Mouse (Mus musculus) liver, embryonic 14.5 days (tissue): ENCODE measurements around the gene Dimt1. TPM values are rescaled to one million over a fixed set of nuclear protein-coding genes. Genes with fewer than 3 reads are reported as not detected.
"Not testable (repeated sequence)": the region's sequence is repeated elsewhere in the genome, so short reads cannot be mapped to it uniquely, and the experiment has no call there.

Experiments
- ATAC-seq: fragments of 200-750 bp; cut with Nextera tagmentation; 2 replicates; pipeline ENCODE4 v1.8.0; 2017; ENCODE audit warnings: moderate number of reproducible peaks, mild to moderate bottlenecking, moderate library complexity; ENCODE audit not compliant: insufficient read depth
- DNase-seq, 3 experiments: peaks; one replicate each; pipeline ENCODE4 v3.0.0-alpha.2; 2012 to 2013; ENCODE audit warnings: low read depth in 3 of 3, low spot score in 3 of 3
- H3K27ac ChIP-seq: fragments of 300-500 bp; sonication (generic); 2 replicates; pipeline ENCODE4 v1.5.1; 2014; ENCODE audit warnings: moderate library complexity, mild to moderate bottlenecking, control low read depth, inconsistent platforms
- H3K27me3 ChIP-seq: fragments of 300-500 bp; sonication (generic); 2 replicates; pipeline ENCODE4 v1.6.1; 2014; ENCODE audit warnings: mild to moderate bottlenecking, low read length, moderate library complexity; ENCODE audit not compliant: control insufficient read depth, insufficient read depth
- H3K36me3 ChIP-seq: fragments of 300-500 bp; sonication (generic); replicated peaks from 2 replicates; pipeline ENCODE4 v1.6.1; 2014; ENCODE audit warnings: low read depth; ENCODE audit not compliant: control insufficient read depth, insufficient read depth
- H3K4me1 ChIP-seq, 2 experiments: fragments of 200-500 bp in 1 of 2; fragments of 300-500 bp in 1 of 2; sonication (generic) in 1 of 2; replicated peaks; 2 replicates each; pipeline ENCODE4 v1.6.1; 2012 to 2014; ENCODE audit warnings: antibody characterized with exemption in 1 of 2, inconsistent platforms in 1 of 2, low read length in 1 of 2; ENCODE audit not compliant: control insufficient read depth in 2 of 2, insufficient read depth in 2 of 2
- H3K4me2 ChIP-seq: fragments of 300-500 bp; sonication (generic); 2 replicates; pipeline ENCODE4 v1.6.1; 2014; ENCODE audit warnings: low read depth, mild to moderate bottlenecking, control low read depth, moderate library complexity
- H3K4me3 ChIP-seq, 2 experiments: fragments of 200-500 bp in 1 of 2; fragments of 300-500 bp in 1 of 2; sonication (generic) in 1 of 2; 2 replicates each; pipeline ENCODE4 v1.5.1; 2012 to 2014; ENCODE audit warnings: low read depth in 2 of 2, low read length in 2 of 2, mild to moderate bottlenecking in 2 of 2, control low read depth in 1 of 2, inconsistent platforms in 1 of 2, moderate library complexity in 1 of 2; ENCODE audit not compliant: insufficient read depth in 1 of 2
- H3K9ac ChIP-seq: fragments of 300-500 bp; sonication (generic); replicated peaks from 2 replicates; pipeline ENCODE4 v1.6.1; 2014; ENCODE audit warnings: mild to moderate bottlenecking, control low read depth, moderate library complexity
- H3K9me3 ChIP-seq: fragments of 300-500 bp; sonication (generic); 2 replicates; pipeline ENCODE4 v1.6.1; 2016; ENCODE audit warnings: low read length, mixed read lengths; ENCODE audit not compliant: control insufficient read depth
- CTCF ChIP-seq: IDR thresholded peaks from 2 replicates; pipeline ENCODE4 v1.5.1; 2016; ENCODE audit warnings: antibody characterized with exemption, low read depth, control low read depth
- EP300 ChIP-seq: IDR thresholded peaks from 2 replicates; pipeline ENCODE4 v1.6.1; 2016; ENCODE audit warnings: antibody characterized with exemption, low read depth
- WGBS: fragments of 180-500 bp; shearing (Covaris S2); extraction: QIAGEN DNeasy Blood & Tissue Kit; methylation state at CpG from one replicate; pipeline ENCODE4 v1.1.7; 2014; ENCODE audit not compliant: insufficient replicate concordance; 5-methylcytosine and 5-hydroxymethylcytosine counted together
- polyA plus RNA-seq, 2 experiments: library from polyadenylated mRNA; depleted of rRNA in 1 of 2; stranded (reverse) in 1 of 2; unstranded in 1 of 2; fragments of >200 nt; fragmentation: Nextera tagmentation in 1 of 2; extraction: Ambion mirVana in 1 of 2; gene quantifications; 2 replicates each; pipeline versions ENCODE4 v1.2.1 to v1.2.3; 2012 to 2014

The Dimt1 gene
- polyA plus RNA-seq, 2 experiments: 9.2 to 19.5 TPM

DNA sequence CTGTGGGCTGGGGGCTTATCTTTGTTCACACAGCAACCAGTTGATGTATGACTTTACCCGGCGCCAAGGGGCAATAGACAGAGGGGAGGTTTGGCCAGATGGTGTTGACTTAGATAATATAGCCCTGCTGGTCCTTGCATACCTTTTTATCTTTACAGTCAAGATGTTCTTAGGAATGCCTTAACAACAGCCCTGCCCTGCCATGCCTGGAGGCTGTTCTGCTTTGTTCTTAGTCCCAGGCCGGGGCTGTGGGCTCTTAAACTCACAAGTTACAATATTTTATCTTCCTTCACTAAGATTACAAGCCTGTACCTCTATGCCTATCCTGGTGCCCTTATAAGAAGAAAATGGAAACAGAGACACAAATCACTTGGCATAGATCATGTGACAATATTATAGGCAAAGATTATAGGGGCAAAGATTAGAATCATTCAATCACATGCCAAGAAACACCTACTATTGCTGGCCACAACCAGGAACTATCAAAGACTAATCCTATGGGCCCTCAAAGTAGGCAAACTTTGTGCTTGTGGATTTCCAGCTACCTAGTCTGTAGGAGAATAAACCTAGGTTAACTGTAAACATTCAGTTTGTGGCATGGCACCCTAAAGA is 33.7 kb upstream of the Dimt1 start:
- Histone ChIP-seq H3K4me3 (no peak overlapping the region), H3K9me3 (no peaks in the 10 kb centered on the region), H3K27me3 (no peaks in the 10 kb centered on the region), H3K36me3 (peaks cover 17% of the 10 kb centered on the region), H3K9ac (no peak overlapping the region), H3K4me2 (peak overlapping the region; percentile 26; the same call in 1 of the 2 replicates), H3K27ac (peak overlapping the region; percentile 66), H3K4me1 (peaks cover 15 to 20% of the 10 kb centered on the region in 2 experiments)
- peak; percentile 81 for TF ChIP-seq EP300
- TF ChIP-seq CTCF: no peak
- DNase-seq (peak in 2 of 3 experiments; percentile 22 to 24), ATAC-seq (peak; percentile 75; the same call in 1 of the 2 replicates)
- WGBS: 14% methylated on average over 3 of the region's 3 CpGs

DNA sequence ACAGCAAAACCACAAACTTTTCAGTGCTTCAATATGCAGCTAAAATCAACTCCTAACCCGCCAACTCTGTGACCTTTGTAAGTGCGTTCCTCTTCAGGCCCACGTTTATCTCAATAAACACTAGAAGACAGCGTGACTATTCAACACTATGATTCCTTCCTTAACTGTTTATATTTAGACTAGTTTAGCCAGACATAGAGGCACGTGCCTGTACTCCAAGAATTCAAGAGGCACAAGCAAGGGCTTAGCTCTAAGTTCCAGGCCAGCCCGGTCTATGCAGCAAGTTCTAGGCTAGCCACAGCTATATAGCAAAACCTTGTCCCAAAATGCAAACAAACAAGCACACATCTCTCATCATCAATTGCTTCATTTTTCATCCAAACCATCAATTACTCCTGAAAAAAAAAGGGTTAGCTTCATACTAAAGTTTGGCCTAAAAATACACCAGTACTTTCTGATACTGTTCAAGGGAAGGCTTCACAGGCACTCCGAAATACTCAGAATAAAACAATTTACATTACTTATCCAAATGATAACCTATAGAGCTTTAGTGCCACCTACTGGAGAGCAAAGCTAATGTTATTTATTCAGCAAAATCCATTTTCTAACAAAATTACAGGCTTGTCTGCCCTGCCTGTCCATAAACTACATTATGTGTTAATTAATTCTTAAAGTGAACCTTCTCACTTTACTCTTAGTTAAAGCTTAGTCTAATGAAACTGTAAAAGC is 28.4 kb upstream of the Dimt1 start:
- no peak overlapping the region for H3K27ac ChIP-seq
- no peak overlapping the region for H3K9ac ChIP-seq
- TF ChIP-seq EP300 (no peak), CTCF (peak; percentile 63; the same call in 1 of the 2 replicates)
- peaks cover 7 to 10% of the 10 kb centered on the region in 2 experiments for H3K4me1 ChIP-seq
- H3K27me3 ChIP-seq: no peaks in the 10 kb centered on the region
- no peak for ATAC-seq
- H3K9me3 ChIP-seq: no peaks in the 10 kb centered on the region
- peaks cover 16% of the 10 kb centered on the region for H3K36me3 ChIP-seq
- WGBS: 77% methylated on average over 7 of the region's 7 CpGs
- no peak overlapping the region for H3K4me3 ChIP-seq
- DNase-seq: peak; percentile 32 to 49 (median 35)
- no peak overlapping the region for H3K4me2 ChIP-seq

DNA sequence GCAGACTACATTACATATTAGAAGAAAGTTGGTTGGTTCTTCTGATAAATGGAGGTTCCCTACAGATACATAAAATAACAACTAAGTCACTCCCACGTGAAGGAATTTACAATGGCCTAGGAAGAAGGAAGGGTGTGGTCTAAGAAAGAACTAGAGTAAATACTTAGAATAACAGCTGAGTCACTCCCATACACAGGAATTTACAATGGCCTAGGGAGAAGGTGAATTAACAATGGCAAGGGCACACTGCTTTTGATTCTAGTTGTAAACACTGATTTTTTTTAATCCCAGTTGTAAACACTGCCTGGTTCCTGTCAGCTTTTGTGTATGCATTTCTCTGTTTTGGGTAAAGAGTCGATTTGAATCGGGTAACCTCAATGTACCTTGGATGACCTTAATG is 21.0 kb upstream of the Dimt1 start:
- not testable (repeated sequence) for H3K9me3 ChIP-seq, H3K9ac ChIP-seq, H3K4me2 ChIP-seq, H3K4me1 ChIP-seq, DNase-seq, H3K27ac ChIP-seq, H3K4me3 ChIP-seq, ATAC-seq, H3K36me3 ChIP-seq, H3K27me3 ChIP-seq
- 82% methylated on average over 3 of the region's 3 CpGs for WGBS

DNA sequence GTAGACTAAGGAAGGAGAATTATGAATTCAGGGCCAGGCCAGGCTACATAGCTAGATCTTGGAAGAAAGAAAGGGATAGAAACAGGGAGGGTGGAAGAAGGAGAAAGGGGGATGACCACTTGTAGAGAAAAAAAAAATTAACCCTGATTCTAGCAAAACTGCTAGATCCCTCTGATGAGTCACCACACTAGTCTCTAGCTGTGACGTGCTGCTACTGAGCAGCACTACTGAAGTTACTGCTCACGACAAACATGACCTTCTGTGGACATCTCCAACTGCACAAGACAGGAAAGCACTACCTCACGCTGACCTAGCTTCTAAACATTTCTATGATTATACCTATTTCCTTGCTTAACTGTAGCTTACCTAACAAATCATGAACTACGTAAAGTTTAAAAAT is 18.6 kb upstream of the Dimt1 start:
- ATAC-seq (no peak), DNase-seq (no peak)
- Histone ChIP-seq H3K4me1 (peaks cover 0 to 4% of the 10 kb centered on the region in 2 experiments; a peak in 2 of 4 replicates), H3K9me3 (peaks cover 3% of the 10 kb centered on the region; the same call in 1 of the 2 replicates), H3K36me3 (peaks cover 4% of the 10 kb centered on the region; the same call in 1 of the 2 replicates), H3K4me3 (no peak overlapping the region), H3K4me2 (no peak overlapping the region), H3K27ac (no peak overlapping the region), H3K9ac (no peak overlapping the region), H3K27me3 (no peaks in the 10 kb centered on the region)
- TF ChIP-seq CTCF: no peak
- TF ChIP-seq EP300: no peak
- WGBS: 86% methylated on average over 4 of the region's 4 CpGs

DNA sequence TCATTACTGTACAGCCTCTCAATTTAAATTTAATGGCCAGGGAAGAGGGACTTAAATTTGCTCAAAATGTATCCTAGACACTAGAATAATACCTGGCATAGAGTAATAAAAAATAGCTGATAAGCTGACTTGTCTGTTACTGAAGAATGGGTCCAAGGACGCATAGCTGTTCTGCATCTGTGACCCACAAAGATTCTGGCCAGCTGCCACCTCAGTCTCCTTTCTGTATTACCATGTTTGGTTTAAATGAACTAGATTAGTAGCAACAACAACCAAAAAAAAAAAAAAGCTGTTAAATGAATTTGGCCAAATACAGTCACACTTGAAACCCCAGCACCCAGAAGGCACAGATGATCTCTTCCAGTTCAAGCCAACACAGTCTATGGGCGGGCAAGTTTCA is 17.7 kb upstream of the Dimt1 start:
- DNase-seq (no peak), ATAC-seq (no peak)
- Histone ChIP-seq H3K4me2 (no peak overlapping the region), H3K36me3 (no peaks in the 10 kb centered on the region; the same call in 1 of the 2 replicates), H3K4me3 (no peak overlapping the region), H3K27me3 (no peaks in the 10 kb centered on the region), H3K9ac (no peak overlapping the region), H3K27ac (no peak overlapping the region), H3K4me1 (peaks cover 0 to 4% of the 10 kb centered on the region in 2 experiments; a peak in 2 of 4 replicates), H3K9me3 (peaks cover 3% of the 10 kb centered on the region; the same call in 1 of the 2 replicates)
- 82% methylated on average over 2 of the region's 2 CpGs for WGBS
- no peak for TF ChIP-seq CTCF
- no peak for TF ChIP-seq EP300
